Mouse (Mus musculus) heart, postnatal 0 days (tissue): Measurements from ENCODE around the gene Dppa2. TPM values are rescaled to one million over a fixed set of nuclear protein-coding genes. Genes with fewer than 3 reads are reported as not detected.

Experiments
- ATAC-seq: fragments of 200-750 bp; cut with Nextera tagmentation; 2 replicates; pipeline ENCODE4 v1.8.0; 2017; ENCODE audit warnings: low read depth, moderate number of reproducible peaks, moderate library complexity; ENCODE audit not compliant: insufficient read depth
- DNase-seq: peaks from one replicate; pipeline ENCODE4 v3.0.0-alpha.2; 2016; ENCODE audit warnings: low spot score
- H3K27ac ChIP-seq: fragments of 300-500 bp; sonication (generic); 2 replicates; pipeline ENCODE4 v1.5.1; 2014; ENCODE audit warnings: low read depth, mild to moderate bottlenecking
- H3K27me3 ChIP-seq: fragments of 300-500 bp; sonication (generic); 2 replicates; pipeline ENCODE4 v1.6.1; 2014; ENCODE audit warnings: low read length, mixed read lengths; ENCODE audit not compliant: control insufficient read depth, insufficient read depth
- H3K36me3 ChIP-seq: fragments of 300-500 bp; sonication (generic); replicated peaks from 2 replicates; pipeline ENCODE4 v1.6.1; 2014; ENCODE audit warnings: low read length, mixed read lengths; ENCODE audit not compliant: control insufficient read depth, insufficient read depth
- H3K4me1 ChIP-seq: fragments of 300-500 bp; sonication (generic); 2 replicates; pipeline ENCODE4 v1.6.1; 2014; ENCODE audit warnings: antibody characterized with exemption; ENCODE audit not compliant: control insufficient read depth, insufficient read depth
- H3K4me2 ChIP-seq: fragments of 300-500 bp; sonication (generic); 2 replicates; pipeline ENCODE4 v1.6.1; 2014; ENCODE audit warnings: low read depth, mild to moderate bottlenecking, low read length, moderate library complexity
- H3K4me3 ChIP-seq: fragments of 300-500 bp; sonication (generic); 2 replicates; pipeline ENCODE4 v1.5.1; 2014; ENCODE audit warnings: low read depth, low read length
- H3K9ac ChIP-seq: fragments of 300-500 bp; sonication (generic); replicated peaks from 2 replicates; pipeline ENCODE4 v1.6.1; 2014; ENCODE audit warnings: low read depth, low read length, mixed read lengths
- H3K9me3 ChIP-seq: fragments of 300-500 bp; sonication (generic); replicated peaks from 2 replicates; pipeline ENCODE4 v1.6.1; 2016; ENCODE audit warnings: low read length; ENCODE audit not compliant: control insufficient read depth
- CTCF ChIP-seq: IDR thresholded peaks from 2 replicates; pipeline ENCODE4 v1.5.1; 2016; ENCODE audit warnings: antibody characterized with exemption, control low read depth, low read depth
- EP300 ChIP-seq: IDR thresholded peaks from 2 replicates; pipeline ENCODE4 v1.6.1; 2016; ENCODE audit warnings: antibody characterized with exemption, low read depth
- WGBS: fragments of 180-500 bp; shearing (Covaris S2); extraction: QIAGEN DNeasy Blood & Tissue Kit; methylation state at CpG from one replicate; pipeline ENCODE4 v1.1.7; 2014; 5-methylcytosine and 5-hydroxymethylcytosine counted together
- polyA plus RNA-seq: library from polyadenylated mRNA; unstranded; fragments of >200 nt; fragmentation: Nextera tagmentation; extraction: Ambion mirVana; gene quantifications from 2 replicates; pipeline ENCODE4 v1.2.1, GENCODE M21; 2015
- total RNA-seq: library from RNA; depleted of rRNA; stranded (reverse); fragments of >200 nt; gene quantifications from 2 replicates; pipeline ENCODE4 v1.2.3, GENCODE M21; 2014; ENCODE audit warnings: low replicate concordance; rRNA removed

The Dppa2 gene
- total and polyA plus RNA-seq, 2 experiments from 2014 or later, result not detected

- H3K36me3 ChIP-seq, result no peaks in the 10 kb centered on the region
- no peak overlapping the region for H3K4me2 ChIP-seq
- H3K4me1 ChIP-seq, result no peaks in the 10 kb centered on the region
- no peak overlapping the region for H3K4me3 ChIP-seq
- no peaks in the 10 kb centered on the region for H3K27me3 ChIP-seq
- no peak overlapping the region for H3K9ac ChIP-seq
- ATAC-seq (no peak), DNase-seq (no peak)
- no peak overlapping the region for H3K27ac ChIP-seq
- no peaks in the 10 kb centered on the region for H3K9me3 ChIP-seq
- 71% methylated on average over 1 of the region's 1 CpGs for WGBS
- no peak for TF ChIP-seq EP300
- no peak for TF ChIP-seq CTCF
These were observed 43.5 kb downstream of the Dppa2 start for GRCm38 (mm10) chr16:48347246-48347645.

GRCm38 (mm10) chr16:48355716-48356115 is 52.0 kb downstream of the Dppa2 start:
- no peak overlapping the region for H3K9ac ChIP-seq
- no peak for ATAC-seq
- no peaks in the 10 kb centered on the region for H3K9me3 ChIP-seq
- no peaks in the 10 kb centered on the region for H3K27me3 ChIP-seq
- H3K4me3 ChIP-seq, result no peak overlapping the region
- TF ChIP-seq CTCF, result no peak
- TF ChIP-seq EP300, result no peak
- 75% methylated on average over 5 of the region's 5 CpGs for WGBS
- H3K4me1 ChIP-seq, result no peaks in the 10 kb centered on the region
- no peak for DNase-seq
- H3K27ac ChIP-seq, result no peak overlapping the region
- no peak overlapping the region for H3K4me2 ChIP-seq
- no peaks in the 10 kb centered on the region for H3K36me3 ChIP-seq

- TF ChIP-seq CTCF, result no peak
- no peak for TF ChIP-seq EP300
- DNase-seq (no peak), ATAC-seq (no peak)
- Histone ChIP-seq H3K4me1 (no peaks in the 10 kb centered on the region), H3K27ac (no peak overlapping the region), H3K9ac (no peak overlapping the region), H3K9me3 (no peaks in the 10 kb centered on the region), H3K4me2 (no peak overlapping the region), H3K27me3 (no peaks in the 10 kb centered on the region), H3K4me3 (no peak overlapping the region), H3K36me3 (no peaks in the 10 kb centered on the region)
- 80% methylated on average over 1 of the region's 1 CpGs for WGBS
These were observed 52.7 kb downstream of the Dppa2 start for GRCm38 (mm10) chr16:48356417-48356816.

GRCm38 (mm10) chr16:48360887-48361286 is 57.2 kb downstream of the Dppa2 start:
- no peak overlapping the region for H3K4me2 ChIP-seq
- no peak overlapping the region for H3K27ac ChIP-seq
- no peak overlapping the region for H3K4me3 ChIP-seq
- DNase-seq (no peak), ATAC-seq (no peak)
- H3K9me3 ChIP-seq, result no peaks in the 10 kb centered on the region
- TF ChIP-seq CTCF (no peak), EP300 (no peak)
- WGBS, result 80% methylated on average over 12 of the region's 12 CpGs
- H3K9ac ChIP-seq, result no peak overlapping the region
- H3K36me3 ChIP-seq, result no peaks in the 10 kb centered on the region
- no peaks in the 10 kb centered on the region for H3K4me1 ChIP-seq
- no peaks in the 10 kb centered on the region for H3K27me3 ChIP-seq

- H3K4me3 ChIP-seq, result no peak overlapping the region
- no peak overlapping the region for H3K9ac ChIP-seq
- H3K4me1 ChIP-seq, result no peaks in the 10 kb centered on the region
- H3K9me3 ChIP-seq, result no peaks in the 10 kb centered on the region; the same call in 1 of the 2 replicates
- TF ChIP-seq CTCF (0 out of 2 replicates have a peak, but pooled peaks have one; percentile 6), EP300 (no peak)
- no peaks in the 10 kb centered on the region for H3K36me3 ChIP-seq
- ATAC-seq, result no peak
- no peak overlapping the region for H3K4me2 ChIP-seq
- no peak for DNase-seq
- WGBS, result 79% methylated on average over 5 of the region's 5 CpGs
- H3K27ac ChIP-seq, result no peak overlapping the region
- no peaks in the 10 kb centered on the region for H3K27me3 ChIP-seq
These were observed 63.1 kb downstream of the Dppa2 start for GRCm38 (mm10) chr16:48366801-48367200.

GRCm38 (mm10) chr16:48368096-48368495 is 64.4 kb downstream of the Dppa2 start:
- Histone ChIP-seq H3K4me1 (no peaks in the 10 kb centered on the region), H3K4me3 (no peak overlapping the region), H3K4me2 (no peak overlapping the region), H3K27me3 (no peaks in the 10 kb centered on the region), H3K9ac (no peak overlapping the region), H3K27ac (no peak overlapping the region), H3K9me3 (no peaks in the 10 kb centered on the region; the same call in 1 of the 2 replicates), H3K36me3 (no peaks in the 10 kb centered on the region)
- ATAC-seq (no peak), DNase-seq (no peak)
- 88% methylated on average over 2 of the region's 2 CpGs for WGBS
- TF ChIP-seq CTCF (no peak), EP300 (no peak)

Other genes starting within 250 kb of the Dppa2 start
- gene Dppa4, start 20.2 kb upstream of the Dppa2 start, total RNA-seq, result not detected in 2 replicates
- not detected in 2 replicates for gene Dppa4, start 20.2 kb upstream of the Dppa2 start, polyA plus RNA-seq
- not detected in 2 replicates for gene Gm5485, start 108.5 kb downstream of the Dppa2 start, total RNA-seq
- gene Gm5485, start 108.5 kb downstream of the Dppa2 start, polyA plus RNA-seq, result not detected in 2 replicates
- not detected in 2 replicates for gene Morc1, start 127.3 kb downstream of the Dppa2 start, total RNA-seq
- 0.04 and 0.12 TPM in 2 replicates for gene Morc1, start 127.3 kb downstream of the Dppa2 start, polyA plus RNA-seq